Mouse (Mus musculus) induced T-regulatory cell, adult 2 months (primary cell): Measurements from ENCODE around the gene AI837181.
"Not testable (repeated sequence)": the region's sequence is repeated elsewhere in the genome, so short reads cannot be mapped to it uniquely, and the experiment has no call there.

Experiments used
- DNase-seq: peaks from one replicate; pipeline ENCODE4 v3.0.0-alpha.2; 2012; ENCODE audit warnings: low read depth

Gene AI837181

GRCm38 (mm10) chr19:5424782-5425741 lies at the start of gene AI837181, which contains the start of gene Drap1:
TSS of gene AI837181 (plus strand) at chr19:5425144.
TSS of gene Drap1 (minus strand) at chr19:5424979.
- peak; percentile 98 for DNase-seq

GRCm38 (mm10) chr19:5377446-5377845 lies 47.5 kb upstream of the AI837181 start:
- no peak for DNase-seq

- DNase-seq: no peak
Measured at GRCm38 (mm10) chr19:5383326-5383725, 41.6 kb upstream of the AI837181 start.

- DNase-seq: no peak
Measured at GRCm38 (mm10) chr19:5384715-5385114, 40.2 kb upstream of the AI837181 start.

- DNase-seq: no peak
Measured at GRCm38 (mm10) chr19:5388011-5388441, 36.9 kb upstream of the AI837181 start.

- peak; percentile 97 for DNase-seq
Measured at GRCm38 (mm10) chr19:5388588-5389242, 36.2 kb upstream of the AI837181 start, which contains the start of gene Sart1. TSS of gene Sart1 (minus strand) at chr19:5388703.

- DNase-seq: peak; percentile 91
Measured at GRCm38 (mm10) chr19:5389647-5390046, 35.3 kb upstream of the AI837181 start.

- DNase-seq: no peak
Measured at GRCm38 (mm10) chr19:5390416-5390815, 34.5 kb upstream of the AI837181 start.

- DNase-seq: no peak
Measured at GRCm38 (mm10) chr19:5392892-5393291, 32.1 kb upstream of the AI837181 start.

GRCm38 (mm10) chr19:5394168-5394567 lies 30.8 kb upstream of the AI837181 start:
- no peak for DNase-seq

- DNase-seq: peak; percentile 19
Measured at GRCm38 (mm10) chr19:5395371-5395770, 29.6 kb upstream of the AI837181 start.

GRCm38 (mm10) chr19:5401073-5401472 lies 23.9 kb upstream of the AI837181 start:
- DNase-seq: not testable (repeated sequence)

- no peak for DNase-seq
Measured at GRCm38 (mm10) chr19:5402293-5402692, 22.7 kb upstream of the AI837181 start, which contains the start of gene Tsga10ip. TSS of gene Tsga10ip (minus strand) at chr19:5402526.

GRCm38 (mm10) chr19:5405924-5406323 lies 19.0 kb upstream of the AI837181 start:
- DNase-seq: peak; percentile 86

GRCm38 (mm10) chr19:5406531-5407126 lies 18.3 kb upstream of the AI837181 start:
- DNase-seq: peak; percentile 89

- peak; percentile 92 for DNase-seq
Measured at GRCm38 (mm10) chr19:5407133-5407532, 17.8 kb upstream of the AI837181 start.

GRCm38 (mm10) chr19:5408057-5409001 lies 16.6 kb upstream of the AI837181 start:
- peak; percentile 59 for DNase-seq

GRCm38 (mm10) chr19:5409068-5409467 lies 15.9 kb upstream of the AI837181 start:
- no peak for DNase-seq

- no peak for DNase-seq
Measured at GRCm38 (mm10) chr19:5410641-5411040, 14.3 kb upstream of the AI837181 start.

- DNase-seq: no peak
Measured at GRCm38 (mm10) chr19:5411961-5412360, 13.0 kb upstream of the AI837181 start.

- DNase-seq: no peak
Measured at GRCm38 (mm10) chr19:5413840-5414239, 11.1 kb upstream of the AI837181 start.
